Mouse (Mus musculus) right cerebral cortex, postnatal 14 days (tissue): ENCODE measurements around the gene Kcnk10.
A peak's percentile ranks its signal among the peaks of the same experiment; 100 is the strongest.
"Not testable (repeated sequence)": the region's sequence is repeated elsewhere in the genome, so short reads cannot be mapped to it uniquely, and the experiment has no call there.

ENCODE experiments used
- DNase-seq: peaks from one replicate; pipeline ENCODE4 v3.0.0; 2022

The Kcnk10 gene

GRCm38 (mm10) chr12:98577861-98578360 is at the start of gene Kcnk10:
Gene Kcnk10 (minus strand): TSS chr12:98578310.
- DNase-seq = no peak

GRCm38 (mm10) chr12:98627392-98628259 is 49.5 kb upstream of the Kcnk10 start, which contains the start of gene Spata7:
Gene Spata7 (plus strand): TSS chr12:98628157.
- peak; percentile 82 for DNase-seq

- DNase-seq = not testable (repeated sequence)
Observed at GRCm38 (mm10) chr12:98623266-98623665, 45.2 kb upstream of the Kcnk10 start.

- not testable (repeated sequence) for DNase-seq
Observed at GRCm38 (mm10) chr12:98620922-98621321, 42.8 kb upstream of the Kcnk10 start.

- DNase-seq = no peak
Observed at GRCm38 (mm10) chr12:98619496-98619895, 41.4 kb upstream of the Kcnk10 start.

GRCm38 (mm10) chr12:98615746-98616145 is 37.6 kb upstream of the Kcnk10 start:
- no peak for DNase-seq

GRCm38 (mm10) chr12:98614910-98615508 is 36.9 kb upstream of the Kcnk10 start:
- DNase-seq = no peak

GRCm38 (mm10) chr12:98610341-98610740 is 32.2 kb upstream of the Kcnk10 start:
- DNase-seq = no peak

GRCm38 (mm10) chr12:98606595-98607290 is 28.6 kb upstream of the Kcnk10 start:
- DNase-seq = no peak

- no peak for DNase-seq
Observed at GRCm38 (mm10) chr12:98605264-98605663, 27.2 kb upstream of the Kcnk10 start.

- no peak for DNase-seq
Observed at GRCm38 (mm10) chr12:98602114-98602513, 24.0 kb upstream of the Kcnk10 start.

- DNase-seq = no peak
Observed at GRCm38 (mm10) chr12:98600861-98601260, 22.8 kb upstream of the Kcnk10 start.

GRCm38 (mm10) chr12:98591016-98591415 is 12.9 kb upstream of the Kcnk10 start:
- no peak for DNase-seq

GRCm38 (mm10) chr12:98588573-98588972 is 10.5 kb upstream of the Kcnk10 start:
- DNase-seq = no peak

GRCm38 (mm10) chr12:98585302-98585701 is 7.2 kb upstream of the Kcnk10 start:
- no peak for DNase-seq

- no peak for DNase-seq
Observed at GRCm38 (mm10) chr12:98575942-98576550, 2.1 kb downstream of the Kcnk10 start.

GRCm38 (mm10) chr12:98575195-98575887 is 2.8 kb downstream of the Kcnk10 start:
- DNase-seq = peak; percentile 32

GRCm38 (mm10) chr12:98574353-98575194 is 3.5 kb downstream of the Kcnk10 start:
- DNase-seq = peak; percentile 77

- DNase-seq = peak; percentile 77
Observed at GRCm38 (mm10) chr12:98573317-98574270, 4.5 kb downstream of the Kcnk10 start.
